Mouse (Mus musculus): ENCODE data around the gene Xrn1.
"Not testable (repeated sequence)": the region's sequence is repeated elsewhere in the genome, so short reads cannot be mapped to it uniquely, and the experiment has no call there.

Xrn1 gene

GRCm38 (mm10) chr9:96085293-96085692 lies 130.7 kb downstream of the Xrn1 start:
- Histone ChIP-seq H3K27me3 (ENCODE audit: control insufficient read depth, insufficient read depth, low read length, poor library complexity, severe bottlenecking) (no peaks in the 10 kb centered on the region), H3K36me3 (ENCODE audit: control insufficient read depth, insufficient read depth, low read length, poor library complexity, severe bottlenecking) (no peaks in the 10 kb centered on the region)
- DNase-seq (ENCODE audit: low read depth, low spot score) = no peak

GRCm38 (mm10) chr9:96087671-96088070 lies 133.1 kb downstream of the Xrn1 start:
- H3K36me3 ChIP-seq (ENCODE audit: control insufficient read depth, insufficient read depth, low read length, poor library complexity, severe bottlenecking) = no peaks in the 10 kb centered on the region
- H3K27me3 ChIP-seq (ENCODE audit: control insufficient read depth, insufficient read depth, low read length, poor library complexity, severe bottlenecking) = no peaks in the 10 kb centered on the region
- no peak for DNase-seq (ENCODE audit: low read depth, low spot score)

- DNase-seq (ENCODE audit: low read depth, low spot score); H3K27me3 ChIP-seq (ENCODE audit: control insufficient read depth, insufficient read depth, low read length, poor library complexity, severe bottlenecking); H3K36me3 ChIP-seq (ENCODE audit: control insufficient read depth, insufficient read depth, low read length, poor library complexity, severe bottlenecking): not testable (repeated sequence)
Measured at GRCm38 (mm10) chr9:96088456-96088855, 133.9 kb downstream of the Xrn1 start.

- DNase-seq (ENCODE audit: low read depth, low spot score); H3K27me3 ChIP-seq (ENCODE audit: control insufficient read depth, insufficient read depth, low read length, poor library complexity, severe bottlenecking); H3K36me3 ChIP-seq (ENCODE audit: control insufficient read depth, insufficient read depth, low read length, poor library complexity, severe bottlenecking): not testable (repeated sequence)
Measured at GRCm38 (mm10) chr9:96092637-96093036, 138.1 kb downstream of the Xrn1 start.

GRCm38 (mm10) chr9:96093221-96093620 lies 138.7 kb downstream of the Xrn1 start:
- DNase-seq (ENCODE audit: low read depth, low spot score) = no peak
- Histone ChIP-seq H3K36me3 (ENCODE audit: control insufficient read depth, insufficient read depth, low read length, poor library complexity, severe bottlenecking) (no peaks in the 10 kb centered on the region), H3K27me3 (ENCODE audit: control insufficient read depth, insufficient read depth, low read length, poor library complexity, severe bottlenecking) (no peaks in the 10 kb centered on the region)

GRCm38 (mm10) chr9:96094341-96094740 lies 139.8 kb downstream of the Xrn1 start:
- Histone ChIP-seq H3K36me3 (ENCODE audit: control insufficient read depth, insufficient read depth, low read length, poor library complexity, severe bottlenecking) (no peaks in the 10 kb centered on the region), H3K27me3 (ENCODE audit: control insufficient read depth, insufficient read depth, low read length, poor library complexity, severe bottlenecking) (no peaks in the 10 kb centered on the region)
- DNase-seq (ENCODE audit: low read depth, low spot score) = no peak

- DNase-seq (ENCODE audit: low read depth, low spot score) = no peak
- Histone ChIP-seq H3K36me3 (ENCODE audit: control insufficient read depth, insufficient read depth, low read length, poor library complexity, severe bottlenecking) (no peaks in the 10 kb centered on the region), H3K27me3 (ENCODE audit: control insufficient read depth, insufficient read depth, low read length, poor library complexity, severe bottlenecking) (no peaks in the 10 kb centered on the region)
Measured at GRCm38 (mm10) chr9:96095192-96095591, 140.6 kb downstream of the Xrn1 start.

- Histone ChIP-seq H3K36me3 (ENCODE audit: control insufficient read depth, insufficient read depth, low read length, poor library complexity, severe bottlenecking) (no peaks in the 10 kb centered on the region), H3K27me3 (ENCODE audit: control insufficient read depth, insufficient read depth, low read length, poor library complexity, severe bottlenecking) (no peaks in the 10 kb centered on the region)
- DNase-seq (ENCODE audit: low read depth, low spot score) = no peak
Measured at GRCm38 (mm10) chr9:96102846-96103245, 148.3 kb downstream of the Xrn1 start.
